Mouse (Mus musculus) heart, postnatal 0 days (tissue): ENCODE results near the gene Gas8. TPM values are rescaled to one million over a fixed set of nuclear protein-coding genes. Genes with fewer than 3 reads are reported as not detected.
"Not testable (repeated sequence)": the region's sequence is repeated elsewhere in the genome, so short reads cannot be mapped to it uniquely, and the experiment has no call there.

Experiments
- ATAC-seq: fragments of 200-750 bp; cut with Nextera tagmentation; 2 replicates; pipeline ENCODE4 v1.8.0; 2017; ENCODE audit warnings: low read depth, moderate number of reproducible peaks, moderate library complexity; ENCODE audit not compliant: insufficient read depth
- DNase-seq: peaks from one replicate; pipeline ENCODE4 v3.0.0-alpha.2; 2016; ENCODE audit warnings: low spot score
- H3K27ac ChIP-seq: fragments of 300-500 bp; sonication (generic); 2 replicates; pipeline ENCODE4 v1.5.1; 2014; ENCODE audit warnings: low read depth, mild to moderate bottlenecking
- H3K27me3 ChIP-seq: fragments of 300-500 bp; sonication (generic); 2 replicates; pipeline ENCODE4 v1.6.1; 2014; ENCODE audit warnings: low read length, mixed read lengths; ENCODE audit not compliant: control insufficient read depth, insufficient read depth
- H3K36me3 ChIP-seq: fragments of 300-500 bp; sonication (generic); replicated peaks from 2 replicates; pipeline ENCODE4 v1.6.1; 2014; ENCODE audit warnings: low read length, mixed read lengths; ENCODE audit not compliant: control insufficient read depth, insufficient read depth
- H3K4me1 ChIP-seq: fragments of 300-500 bp; sonication (generic); 2 replicates; pipeline ENCODE4 v1.6.1; 2014; ENCODE audit warnings: antibody characterized with exemption; ENCODE audit not compliant: control insufficient read depth, insufficient read depth
- H3K4me2 ChIP-seq: fragments of 300-500 bp; sonication (generic); 2 replicates; pipeline ENCODE4 v1.6.1; 2014; ENCODE audit warnings: low read depth, mild to moderate bottlenecking, low read length, moderate library complexity
- H3K4me3 ChIP-seq: fragments of 300-500 bp; sonication (generic); 2 replicates; pipeline ENCODE4 v1.5.1; 2014; ENCODE audit warnings: low read depth, low read length
- H3K9ac ChIP-seq: fragments of 300-500 bp; sonication (generic); replicated peaks from 2 replicates; pipeline ENCODE4 v1.6.1; 2014; ENCODE audit warnings: low read depth, low read length, mixed read lengths
- H3K9me3 ChIP-seq: fragments of 300-500 bp; sonication (generic); replicated peaks from 2 replicates; pipeline ENCODE4 v1.6.1; 2016; ENCODE audit warnings: low read length; ENCODE audit not compliant: control insufficient read depth
- CTCF ChIP-seq: IDR thresholded peaks from 2 replicates; pipeline ENCODE4 v1.5.1; 2016; ENCODE audit warnings: antibody characterized with exemption, control low read depth, low read depth
- EP300 ChIP-seq: IDR thresholded peaks from 2 replicates; pipeline ENCODE4 v1.6.1; 2016; ENCODE audit warnings: antibody characterized with exemption, low read depth
- WGBS: fragments of 180-500 bp; shearing (Covaris S2); extraction: QIAGEN DNeasy Blood & Tissue Kit; methylation state at CpG from one replicate; pipeline ENCODE4 v1.1.7; 2014; 5-methylcytosine and 5-hydroxymethylcytosine counted together
- polyA plus RNA-seq: library from polyadenylated mRNA; unstranded; fragments of >200 nt; fragmentation: Nextera tagmentation; extraction: Ambion mirVana; gene quantifications from 2 replicates; pipeline ENCODE4 v1.2.1, GENCODE M21; 2015
- total RNA-seq: library from RNA; depleted of rRNA; stranded (reverse); fragments of >200 nt; gene quantifications from 2 replicates; pipeline ENCODE4 v1.2.3, GENCODE M21; 2014; ENCODE audit warnings: low replicate concordance

Gas8 gene
- total and polyA plus RNA-seq, 2 experiments from 2014 or later = 0.76 to 7.1 TPM

GRCm38 (mm10) chr8:123516596-123516995 is 2.0 kb upstream of the Gas8 start:
- ATAC-seq (no peak), DNase-seq (no peak)
- Histone ChIP-seq H3K4me1 (peaks cover 18% of the 10 kb centered on the region; the same call in 1 of the 2 replicates), H3K9me3 (no peaks in the 10 kb centered on the region), H3K9ac (no peak overlapping the region), H3K4me3 (no peak overlapping the region), H3K36me3 (no peaks in the 10 kb centered on the region; the same call in 1 of the 2 replicates), H3K27ac (no peak overlapping the region), H3K27me3 (peaks cover 45% of the 10 kb centered on the region), H3K4me2 (no peak overlapping the region)
- TF ChIP-seq CTCF (no peak), EP300 (no peak)
- WGBS = 44% methylated on average over 2 of the region's 2 CpGs

GRCm38 (mm10) chr8:123518172-123518571 is 462 bp upstream of the Gas8 start:
- ATAC-seq (no peak), DNase-seq (no peak)
- Histone ChIP-seq H3K4me1 (peaks cover 18% of the 10 kb centered on the region; the same call in 1 of the 2 replicates), H3K9ac (no peak overlapping the region), H3K4me2 (peak overlapping the region; percentile 79), H3K9me3 (no peaks in the 10 kb centered on the region), H3K36me3 (peaks cover 7% of the 10 kb centered on the region), H3K27me3 (peaks cover 38% of the 10 kb centered on the region), H3K27ac (no peak overlapping the region), H3K4me3 (0 out of 2 replicates have a peak overlapping the region, but pooled peaks have one; percentile 8)
- TF ChIP-seq CTCF (no peak), EP300 (no peak)
- 34% methylated on average over 10 of the region's 10 CpGs for WGBS

- not testable (repeated sequence) for H3K4me3 ChIP-seq, H3K4me1 ChIP-seq, ATAC-seq, H3K9me3 ChIP-seq, H3K27ac ChIP-seq, H3K4me2 ChIP-seq, DNase-seq, H3K9ac ChIP-seq
- 94% methylated on average over 1 of the region's 1 CpGs for WGBS
- peaks cover 21% of the 10 kb centered on the region for H3K27me3 ChIP-seq
- peaks cover 21% of the 10 kb centered on the region for H3K36me3 ChIP-seq
Observed at GRCm38 (mm10) chr8:123520048-123520447, 1.4 kb downstream of the Gas8 start.

GRCm38 (mm10) chr8:123527720-123528489 is 9.3 kb downstream of the Gas8 start:
- DNase-seq (no peak), ATAC-seq (no peak)
- H3K36me3 ChIP-seq = peaks cover 91% of the 10 kb centered on the region
- H3K9me3 ChIP-seq = no peaks in the 10 kb centered on the region
- no peak overlapping the region for H3K27ac ChIP-seq
- H3K4me3 ChIP-seq = no peak overlapping the region
- TF ChIP-seq CTCF (no peak), EP300 (no peak)
- WGBS = 79% methylated on average over 25 of the region's 25 CpGs
- no peaks in the 10 kb centered on the region for H3K4me1 ChIP-seq
- H3K27me3 ChIP-seq = no peaks in the 10 kb centered on the region
- no peak overlapping the region for H3K4me2 ChIP-seq
- no peak overlapping the region for H3K9ac ChIP-seq

GRCm38 (mm10) chr8:123536242-123536989 is 17.8 kb downstream of the Gas8 start:
- TF ChIP-seq CTCF = no peak
- TF ChIP-seq EP300 = no peak
- no peak for ATAC-seq

More at GRCm38 (mm10) chr8:123536242-123536989, 17.8 kb downstream of the Gas8 start:
- H3K4me1 ChIP-seq = no peaks in the 10 kb centered on the region
- H3K27me3 ChIP-seq = no peaks in the 10 kb centered on the region
- 93% methylated on average over 9 of the region's 9 CpGs for WGBS
- DNase-seq = no peak
- no peak overlapping the region for H3K9ac ChIP-seq
- H3K9me3 ChIP-seq = no peaks in the 10 kb centered on the region
- peaks cover 42% of the 10 kb centered on the region for H3K36me3 ChIP-seq
- H3K4me2 ChIP-seq = no peak overlapping the region
- H3K27ac ChIP-seq = no peak overlapping the region
- H3K4me3 ChIP-seq = no peak overlapping the region
